Mouse (Mus musculus): Measurements from ENCODE around the gene Nexn.

DNA sequence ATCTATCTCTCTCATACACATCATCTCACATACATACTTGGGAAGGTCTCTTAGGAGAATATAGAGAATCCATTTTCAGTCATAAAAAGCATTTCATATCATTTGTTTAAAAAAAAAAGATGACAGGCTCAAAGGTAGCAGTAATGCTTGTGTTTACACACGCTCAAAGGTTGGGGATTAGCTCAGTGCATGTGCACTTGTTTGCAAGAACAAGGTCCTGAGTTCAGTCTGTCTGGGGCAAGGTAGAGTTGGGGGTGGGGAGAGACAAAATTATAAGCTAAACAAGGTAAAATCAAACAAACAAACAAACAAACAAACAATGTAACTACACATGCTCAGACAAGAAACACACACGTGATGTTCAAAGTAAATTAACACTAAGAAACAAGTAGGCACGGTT, 65.0 kb downstream of the Nexn start:
- TF ChIP-seq CTCF (IDR thresholded peaks at IDR 0.05; ENCODE audit: low read depth, low read length) (no peak), POLR2A (IDR thresholded peaks at IDR 0.05; ENCODE audit: extremely low read depth, insufficient read depth, low read length) (no peak)
